Mouse (Mus musculus): ENCODE results near the gene H3f3a.

GRCm38 (mm10) chr1:180771306-180771705, 42.4 kb downstream of the H3f3a start:
- TF ChIP-seq EP300 (IDR thresholded peaks at IDR 0.05; ENCODE audit: insufficient read depth, low read depth, low read length) (no peak), CTCF (IDR thresholded peaks at IDR 0.05) (no peak), POLR2A (IDR thresholded peaks at IDR 0.05; ENCODE audit: insufficient read depth, low read depth, low read length) (no peak)
